Mouse (Mus musculus): ENCODE data around the gene Olfr441. TPM values are rescaled to one million over a fixed set of nuclear protein-coding genes. Genes with fewer than 3 reads are reported as not detected.
"Not testable (repeated sequence)": the region's sequence is repeated elsewhere in the genome, so short reads cannot be mapped to it uniquely, and the experiment has no call there.

Gene Olfr441
- polyA plus RNA-seq (2015; fragmentation: Nextera tagmentation; extraction: Ambion mirVana), result not detected in 2 replicates

DNA sequence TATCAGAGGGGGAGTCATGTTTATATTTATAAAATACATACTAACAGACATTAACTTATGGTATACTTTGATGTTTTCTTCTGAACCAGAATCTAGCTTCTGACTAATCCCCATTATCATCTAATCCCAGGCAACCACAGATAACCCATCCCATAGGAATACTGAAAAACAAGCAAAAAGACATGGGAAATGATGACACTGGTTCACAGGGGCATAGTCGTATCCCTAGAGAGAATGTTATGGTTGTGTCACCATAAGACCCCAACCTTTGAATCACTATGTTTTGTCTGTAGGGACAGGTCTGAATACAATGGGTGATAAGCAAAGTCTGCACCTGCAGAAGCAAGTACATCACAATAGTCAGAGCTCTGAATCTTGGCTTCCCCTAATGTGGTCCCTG, at the start of gene Olfr441:
Gene Olfr441, plus strand, starts transcription at position 301 of the 400 bp plus-strand sequence.
- not testable (repeated sequence) for H3K27me3 ChIP-seq; H3K9me3 ChIP-seq; H3K4me1 ChIP-seq; H3K9ac ChIP-seq; H3K36me3 ChIP-seq; H3K27ac ChIP-seq; H3K4me3 ChIP-seq; ATAC-seq (ENCODE audit: insufficient number of reproducible peaks, low FRiP score, low TSS enrichment, low read depth); H3K4me2 ChIP-seq
- WGBS, result 88% methylated on average over 1 of the region's 1 CpGs

DNA sequence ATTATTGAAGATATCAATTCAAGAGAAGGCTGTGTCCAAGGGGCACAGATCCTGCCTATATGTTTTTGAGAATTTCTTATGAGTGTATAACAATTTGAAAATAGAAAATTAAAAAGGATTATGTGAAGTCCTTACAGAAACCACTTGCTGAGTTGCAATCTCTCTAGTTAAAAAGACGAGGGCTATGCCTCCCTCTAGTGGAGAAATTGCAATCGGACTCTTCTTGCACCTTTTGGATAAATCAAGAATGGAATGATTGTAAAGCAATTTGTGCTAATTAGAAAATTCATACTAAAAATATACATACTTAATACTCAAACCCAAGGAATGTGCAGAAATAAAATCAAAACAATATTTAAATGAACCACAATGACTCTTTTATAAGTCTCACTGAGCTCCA, 27.4 kb upstream of the Olfr441 start:
- H3K9me3 ChIP-seq, result no peaks in the 10 kb centered on the region
- H3K27me3 ChIP-seq, result no peaks in the 10 kb centered on the region
- no peaks in the 10 kb centered on the region for H3K4me1 ChIP-seq
- ATAC-seq (ENCODE audit: insufficient number of reproducible peaks, low FRiP score, low TSS enrichment, low read depth), result no peak
- no peak overlapping the region for H3K9ac ChIP-seq
- no peak overlapping the region for H3K4me2 ChIP-seq
- H3K27ac ChIP-seq, result no peak overlapping the region
- 13% methylated on average over 2 of the region's 2 CpGs for WGBS
- H3K4me3 ChIP-seq, result no peak overlapping the region
- no peaks in the 10 kb centered on the region for H3K36me3 ChIP-seq

DNA sequence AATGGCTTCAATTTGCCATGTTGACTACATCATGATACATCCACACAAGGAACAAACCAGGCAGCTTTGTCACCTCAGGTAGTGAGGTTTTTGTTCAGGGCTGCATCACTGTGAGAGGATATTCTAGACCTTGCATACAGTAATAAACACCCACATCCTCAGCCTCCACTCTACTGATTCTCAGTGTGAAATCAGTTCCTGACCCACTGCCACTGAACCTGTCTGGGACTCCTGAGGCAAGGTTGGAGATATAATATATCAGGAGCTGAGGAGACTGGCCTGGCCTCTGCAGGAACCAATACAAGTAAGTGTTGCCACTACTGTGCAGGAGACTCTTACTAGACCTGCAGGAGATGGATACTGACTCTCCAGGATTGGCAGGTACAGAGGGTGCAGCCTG, 24.8 kb upstream of the Olfr441 start:
- H3K27me3 ChIP-seq, result not testable (repeated sequence)

DNA sequence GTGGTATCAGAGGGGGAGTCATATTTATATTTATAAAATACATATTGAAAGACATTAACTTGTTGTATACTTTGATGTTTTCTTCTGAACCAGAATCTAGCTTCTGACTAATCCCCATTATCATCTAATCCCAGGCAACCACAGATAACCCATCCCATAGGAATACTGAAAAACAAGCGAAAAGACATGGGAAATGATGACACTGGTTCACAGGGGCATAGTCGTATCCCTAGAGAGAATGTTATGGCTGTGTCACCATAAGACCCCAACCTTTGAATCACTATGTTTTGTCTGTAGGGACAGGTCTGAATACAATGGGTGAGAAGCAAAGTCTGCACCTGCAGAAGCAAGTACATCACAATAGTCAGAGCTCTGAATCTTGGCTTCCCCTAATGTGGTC, 40.1 kb downstream of the Olfr441 start, which contains the start of gene Olfr237-ps1:
Gene Olfr237-ps1, plus strand, starts transcription at position 301 of the 400 bp plus-strand sequence.
- ATAC-seq (ENCODE audit: insufficient number of reproducible peaks, low FRiP score, low TSS enrichment, low read depth); H3K27ac ChIP-seq; H3K36me3 ChIP-seq; H3K9me3 ChIP-seq; H3K9ac ChIP-seq; H3K4me3 ChIP-seq; H3K4me1 ChIP-seq; H3K4me2 ChIP-seq; H3K27me3 ChIP-seq: not testable (repeated sequence)
- WGBS, result 87% methylated on average over 2 of the region's 2 CpGs

More for the DNA sequence above, 24.8 kb upstream of the Olfr441 start:
- H3K4me2 ChIP-seq; ATAC-seq (ENCODE audit: insufficient number of reproducible peaks, low FRiP score, low TSS enrichment, low read depth); H3K4me1 ChIP-seq; H3K36me3 ChIP-seq; H3K4me3 ChIP-seq; H3K9me3 ChIP-seq; H3K9ac ChIP-seq; H3K27ac ChIP-seq: not testable (repeated sequence)

DNA sequence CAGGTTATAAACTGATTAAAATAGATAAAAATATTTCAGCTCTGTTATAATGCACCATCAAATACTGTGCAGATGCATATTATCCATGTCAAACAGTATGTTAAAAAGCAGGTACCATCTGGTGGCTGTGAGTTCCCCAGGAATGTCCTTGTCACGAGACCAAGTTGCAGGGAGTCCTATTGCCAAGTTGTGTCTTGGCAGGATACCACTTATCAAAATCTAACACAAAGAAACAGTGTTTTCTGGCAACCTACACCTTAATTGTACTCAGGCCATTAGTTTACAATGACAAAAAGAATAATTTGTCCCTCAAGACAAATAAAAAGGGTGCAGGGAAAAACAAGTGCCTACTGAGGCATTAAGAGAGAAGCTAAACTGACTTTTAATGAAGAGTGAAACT, 53.3 kb downstream of the Olfr441 start:
- 57% methylated on average over 1 of the region's 1 CpGs for WGBS
- Histone ChIP-seq H3K9ac (no peak overlapping the region), H3K9me3 (no peaks in the 10 kb centered on the region), H3K36me3 (no peaks in the 10 kb centered on the region), H3K4me2 (no peak overlapping the region), H3K27me3 (no peaks in the 10 kb centered on the region), H3K4me1 (no peaks in the 10 kb centered on the region), H3K27ac (no peak overlapping the region), H3K4me3 (no peak overlapping the region)
- no peak for ATAC-seq (ENCODE audit: insufficient number of reproducible peaks, low FRiP score, low TSS enrichment, low read depth)

DNA sequence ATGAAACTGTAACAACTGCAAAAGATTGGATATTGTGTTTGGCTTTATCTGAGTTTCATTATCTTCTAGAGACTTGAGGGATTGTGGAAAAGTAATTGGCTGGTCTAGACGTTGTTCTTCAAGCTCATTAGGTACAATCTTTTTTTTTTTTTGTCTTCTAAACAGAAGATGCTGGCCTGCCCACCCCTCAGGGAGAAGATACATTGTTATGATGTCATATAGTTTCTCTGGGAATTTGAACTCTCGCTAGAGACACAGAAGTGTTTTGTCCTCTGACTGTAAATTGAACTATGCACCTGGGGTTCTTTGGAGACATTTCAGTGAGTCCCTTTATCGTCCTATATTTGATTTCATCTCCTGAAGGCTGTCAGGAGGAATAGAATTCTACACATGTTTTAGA, 56.8 kb downstream of the Olfr441 start, which contains the start of gene Olfr437:
Gene Olfr437, plus strand, starts transcription at position 301 of the 400 bp plus-strand sequence.
- 68% methylated on average over 3 of the region's 3 CpGs for WGBS
- Histone ChIP-seq H3K9ac (no peak within 1 kb of the TSS), H3K4me1 (no peaks in the 10 kb centered on the region), H3K4me3 (no peak within 1 kb of the TSS), H3K27ac (no peak within 1 kb of the TSS), H3K9me3 (no peaks in the 10 kb centered on the region), H3K36me3 (no peaks in the 10 kb centered on the region), H3K27me3 (no peaks in the 10 kb centered on the region), H3K4me2 (no peak within 1 kb of the TSS)
- ATAC-seq (ENCODE audit: insufficient number of reproducible peaks, low FRiP score, low TSS enrichment, low read depth), result no peak

DNA sequence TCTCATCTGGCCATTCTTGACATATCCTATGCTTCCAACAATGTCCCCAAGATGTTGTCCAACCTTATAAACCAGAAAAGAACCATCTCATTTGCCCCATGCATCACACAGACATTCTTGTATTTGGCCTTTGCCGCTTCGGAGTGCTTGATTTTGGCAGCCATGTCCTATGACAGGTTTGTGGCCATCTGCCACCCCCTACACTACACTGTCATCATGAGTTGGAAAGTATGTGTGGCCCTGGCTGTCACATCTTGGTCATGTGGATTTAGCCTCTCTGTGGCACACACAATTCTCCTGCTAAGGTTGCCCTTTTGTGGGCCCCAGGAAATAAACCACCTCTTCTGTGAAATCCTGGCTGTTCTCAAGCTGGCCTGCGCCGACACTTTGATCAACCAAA, 61.1 kb downstream of the Olfr441 start:
- H3K27me3 ChIP-seq, result no peaks in the 10 kb centered on the region
- ATAC-seq (ENCODE audit: insufficient number of reproducible peaks, low FRiP score, low TSS enrichment, low read depth), result no peak
- WGBS, result 92% methylated on average over 4 of the region's 4 CpGs

More for the DNA sequence above, 61.1 kb downstream of the Olfr441 start:
- no peak overlapping the region for H3K4me2 ChIP-seq
- H3K4me3 ChIP-seq, result no peak overlapping the region
- no peaks in the 10 kb centered on the region for H3K4me1 ChIP-seq
- no peak overlapping the region for H3K9ac ChIP-seq
- H3K9me3 ChIP-seq, result no peaks in the 10 kb centered on the region
- H3K36me3 ChIP-seq, result no peaks in the 10 kb centered on the region
- H3K27ac ChIP-seq, result no peak overlapping the region

Other genes starting within 250 kb of the Olfr441 start
- not detected in 2 replicates for gene Olfr448, start 215.9 kb upstream of the Olfr441 start, polyA plus RNA-seq (2015; fragmentation: Nextera tagmentation; extraction: Ambion mirVana)
- not detected in 2 replicates for gene Olfr447, start 197.5 kb upstream of the Olfr441 start, polyA plus RNA-seq (2015; fragmentation: Nextera tagmentation; extraction: Ambion mirVana)
- not detected in 2 replicates for gene Olfr446, start 185.0 kb upstream of the Olfr441 start, polyA plus RNA-seq (2015; fragmentation: Nextera tagmentation; extraction: Ambion mirVana)
- gene Olfr444, start 157.3 kb upstream of the Olfr441 start, polyA plus RNA-seq (2015; fragmentation: Nextera tagmentation; extraction: Ambion mirVana), result not detected in 2 replicates
- gene Olfr237-ps1, start 40.2 kb downstream of the Olfr441 start, polyA plus RNA-seq (2015; fragmentation: Nextera tagmentation; extraction: Ambion mirVana), result not detected in 2 replicates
- gene Olfr437, start 56.9 kb downstream of the Olfr441 start, polyA plus RNA-seq (2015; fragmentation: Nextera tagmentation; extraction: Ambion mirVana), result not detected in 2 replicates
- not detected in 2 replicates for gene Olfr13, start 65.8 kb downstream of the Olfr441 start, polyA plus RNA-seq (2015; fragmentation: Nextera tagmentation; extraction: Ambion mirVana)
- gene Olfr435, start 90.8 kb downstream of the Olfr441 start, polyA plus RNA-seq (2015; fragmentation: Nextera tagmentation; extraction: Ambion mirVana), result not detected in 2 replicates
- not detected in 2 replicates for gene Olfr434, start 106.7 kb downstream of the Olfr441 start, polyA plus RNA-seq (2015; fragmentation: Nextera tagmentation; extraction: Ambion mirVana)
- not detected in 2 replicates for gene Olfr47, start 125.2 kb downstream of the Olfr441 start, polyA plus RNA-seq (2015; fragmentation: Nextera tagmentation; extraction: Ambion mirVana)
- gene Arhgef5, start 159.2 kb downstream of the Olfr441 start, polyA plus RNA-seq (2015; fragmentation: Nextera tagmentation; extraction: Ambion mirVana), result 13.1 and 14.3 TPM in 2 replicates
- not detected in 2 replicates for gene Nobox, start 203.2 kb downstream of the Olfr441 start, polyA plus RNA-seq (2015; fragmentation: Nextera tagmentation; extraction: Ambion mirVana)